Mouse (Mus musculus) cerebellum, postnatal 14 days (tissue): ENCODE results near the gene Tuft1.
A peak's percentile ranks its signal among the peaks of the same experiment; 100 is the strongest.

ENCODE experiments used
- DNase-seq, 2 experiments: peaks; one replicate each; pipeline ENCODE4 v3.0.0; 2021; ENCODE audit warnings: mixed read lengths in 2 of 2

Gene Tuft1

DNA sequence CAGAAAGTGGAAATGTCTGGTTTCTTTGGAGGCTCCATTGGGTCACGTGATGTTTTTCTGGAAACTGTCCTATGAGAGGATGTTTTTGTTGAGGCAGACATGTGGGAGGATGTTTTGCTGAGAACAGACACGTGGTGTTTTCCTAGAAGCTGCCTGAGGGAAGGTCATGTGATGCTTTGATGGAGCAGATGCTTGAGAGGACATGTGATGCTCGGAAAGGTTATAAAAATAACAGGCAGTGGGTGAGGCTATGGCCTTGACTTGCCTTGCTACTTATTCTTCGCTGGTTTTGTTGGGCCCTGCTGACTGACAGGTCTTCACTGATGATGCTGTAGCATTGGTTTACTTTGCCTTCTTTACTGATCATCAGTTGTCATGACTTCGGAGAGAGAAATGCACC, 67.6 kb downstream of the Tuft1 start:
- no peak for DNase-seq

DNA sequence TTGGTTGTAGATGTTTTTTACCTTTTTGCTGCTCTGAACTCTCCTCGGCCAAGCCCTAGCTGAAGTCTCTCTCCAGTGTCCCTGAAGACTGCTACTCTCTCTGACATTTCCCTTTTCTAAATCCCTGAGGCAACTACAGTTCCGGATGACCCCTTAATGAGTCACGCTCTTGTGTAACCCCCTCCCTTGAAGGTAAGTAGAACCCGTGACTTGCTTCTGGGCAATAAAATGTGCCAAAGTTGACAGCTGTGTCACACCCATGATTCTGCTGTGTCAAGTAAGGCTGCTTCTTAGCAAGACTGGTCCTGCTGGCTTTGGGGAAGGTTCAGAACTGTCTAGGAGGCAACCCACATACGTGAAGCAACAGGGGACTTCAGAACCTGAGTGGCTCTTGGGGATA, 70.7 kb downstream of the Tuft1 start:
- no peak for DNase-seq

DNA sequence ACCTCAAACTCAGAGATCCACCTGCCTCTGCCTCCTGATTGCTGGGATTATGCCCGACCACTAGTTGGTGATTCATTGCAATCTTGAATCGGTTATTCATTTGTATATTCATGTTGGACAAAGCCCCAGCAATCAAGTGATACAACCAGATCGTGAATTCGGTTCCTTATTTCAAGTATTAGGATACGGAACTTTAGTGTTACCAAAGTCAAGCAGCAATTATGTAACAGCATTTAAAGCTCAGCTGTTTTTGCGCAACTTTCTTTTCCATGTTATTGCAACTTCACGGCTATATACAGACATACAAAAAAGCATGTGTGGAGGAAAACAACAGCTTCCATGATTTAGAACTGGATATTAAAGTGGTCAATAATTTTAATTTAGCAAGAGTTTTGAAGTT, 75.7 kb downstream of the Tuft1 start:
- no peak for DNase-seq

DNA sequence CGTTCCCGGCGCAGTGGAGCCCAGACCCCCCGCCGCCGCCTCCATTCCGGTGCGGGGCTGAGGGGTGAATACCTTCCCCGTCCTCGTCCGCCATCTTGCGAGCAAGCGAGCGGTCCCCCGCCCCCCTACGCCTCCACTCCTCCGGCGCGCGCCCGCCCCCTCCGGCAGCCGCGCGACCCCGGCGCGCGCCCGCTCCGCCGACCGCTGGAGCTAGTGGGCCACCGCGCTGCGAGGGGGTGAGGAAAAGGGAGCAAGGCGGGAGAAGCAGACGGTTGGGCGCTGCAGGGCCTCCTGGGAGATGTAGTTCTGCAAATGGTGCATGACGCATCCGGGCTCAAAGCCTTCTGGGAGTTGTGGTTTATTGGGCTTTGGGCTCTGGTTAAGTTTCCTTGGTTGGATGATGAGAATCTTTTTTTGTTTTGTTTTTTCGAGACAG, 76.2 kb downstream of the Tuft1 start, which contains the start of gene Snx27:
Gene Snx27, minus strand, starts transcription at position 261 of the 436 bp plus-strand sequence.
- peak; percentile 93 to 95 for DNase-seq

DNA sequence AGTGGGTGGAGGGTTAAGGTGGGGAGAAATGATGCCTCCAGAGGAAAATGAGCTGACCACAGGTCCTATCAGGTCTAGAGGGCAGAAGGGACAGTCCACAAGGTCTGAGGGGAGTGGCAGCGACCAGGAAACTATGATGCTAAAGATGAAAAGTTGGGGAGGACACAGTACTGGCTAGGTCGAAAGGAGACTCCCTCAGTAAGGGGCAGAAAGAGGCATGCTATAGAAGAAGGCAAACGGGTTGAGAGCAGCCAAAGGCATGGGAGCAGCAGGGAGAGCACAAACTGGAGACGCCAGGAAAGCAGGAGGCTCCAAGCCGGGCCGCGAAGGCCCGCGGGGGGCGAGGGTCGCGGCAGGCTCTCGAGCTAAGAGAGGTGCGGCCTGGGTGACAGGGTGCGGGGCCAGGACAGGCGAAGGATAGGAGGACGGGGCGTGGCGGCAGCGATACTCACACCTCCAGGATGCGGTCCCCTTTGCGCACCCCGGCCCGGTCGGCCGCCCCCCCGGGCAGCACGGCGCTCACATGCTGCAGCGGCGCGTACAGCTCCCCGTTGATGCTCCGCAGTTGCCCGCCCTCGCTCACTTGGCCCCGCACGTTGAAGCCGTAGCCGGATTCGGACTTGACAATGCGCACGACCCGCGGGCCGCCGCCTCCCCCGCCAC, 76.7 kb downstream of the Tuft1 start:
- DNase-seq = no peak

DNA sequence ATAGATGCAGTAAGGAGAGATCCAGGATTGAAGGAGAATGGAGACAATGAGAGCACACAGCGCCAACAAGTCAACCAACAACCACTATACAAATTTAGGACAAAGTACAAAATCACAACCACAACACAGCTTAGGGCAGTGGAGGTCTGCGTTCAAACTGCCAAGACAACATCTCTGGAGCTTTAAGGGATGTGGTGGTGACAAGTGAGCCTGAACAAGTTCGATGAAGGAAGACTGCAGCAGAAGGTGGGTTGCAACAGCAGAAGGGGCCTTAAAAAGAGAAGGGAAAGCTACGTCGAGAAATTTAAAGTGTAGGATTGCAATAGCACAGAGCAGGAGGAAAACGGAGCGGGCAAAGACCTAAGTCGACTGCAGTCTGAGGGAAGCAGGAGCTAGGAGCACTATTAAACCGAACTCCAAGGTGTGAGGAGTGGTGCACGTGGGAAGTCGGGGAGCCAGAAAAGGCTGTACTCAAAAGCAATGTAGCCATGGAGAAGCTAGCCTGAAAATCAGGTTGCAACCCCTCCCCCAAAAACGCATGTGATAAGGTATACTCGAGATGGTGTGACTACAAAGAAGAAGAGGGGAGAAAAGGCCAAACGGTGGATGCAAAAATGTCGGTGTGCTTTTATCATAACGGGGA, 77.4 kb downstream of the Tuft1 start:
- peak; percentile 29 to 32 for DNase-seq

GRCm38 (mm10) chr3:94574506-94574905, 84.2 kb downstream of the Tuft1 start:
- no peak for DNase-seq

DNA sequence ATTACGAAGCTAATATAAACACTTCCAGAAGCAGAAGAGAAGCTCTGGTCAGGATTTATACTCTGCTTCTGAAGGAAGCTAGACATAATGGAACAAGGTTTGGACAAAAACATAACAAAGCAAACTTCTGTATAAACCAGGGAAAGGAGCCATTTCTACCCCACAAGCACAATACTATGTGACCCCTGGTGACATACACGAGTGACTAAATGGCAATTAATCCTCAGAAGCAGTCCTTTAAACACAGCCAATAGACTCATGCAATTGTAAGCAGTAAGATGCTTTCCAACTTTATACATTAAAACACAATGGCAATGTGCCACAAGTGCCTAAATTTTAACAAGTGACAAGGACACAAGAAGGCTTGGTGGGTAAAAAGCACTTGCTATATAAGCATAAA, 91.4 kb downstream of the Tuft1 start:
- no peak for DNase-seq

DNA sequence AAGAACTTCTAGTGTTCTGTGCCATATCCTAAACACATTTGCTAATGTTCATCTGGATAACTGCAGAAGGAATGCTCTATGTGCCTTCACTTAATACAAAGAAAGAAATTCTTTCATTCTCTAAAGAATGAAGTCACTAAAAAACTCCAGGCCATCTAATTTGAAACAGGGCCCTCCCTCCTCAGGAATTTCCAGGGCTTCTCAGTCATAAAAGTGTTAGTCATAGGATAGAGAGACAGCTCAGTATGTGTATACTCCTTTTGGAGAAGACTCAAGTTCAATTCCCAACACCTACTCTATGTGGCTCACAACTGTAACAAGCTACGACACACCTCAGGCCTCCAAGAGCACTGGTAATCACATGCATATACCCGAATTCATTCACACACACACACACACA, 93.1 kb downstream of the Tuft1 start:
- no peak for DNase-seq

- DNase-seq = no peak
Observed at GRCm38 (mm10) chr3:94565127-94565526, 93.5 kb downstream of the Tuft1 start.

GRCm38 (mm10) chr3:94564356-94565010, 94.2 kb downstream of the Tuft1 start:
- DNase-seq = no peak

DNA sequence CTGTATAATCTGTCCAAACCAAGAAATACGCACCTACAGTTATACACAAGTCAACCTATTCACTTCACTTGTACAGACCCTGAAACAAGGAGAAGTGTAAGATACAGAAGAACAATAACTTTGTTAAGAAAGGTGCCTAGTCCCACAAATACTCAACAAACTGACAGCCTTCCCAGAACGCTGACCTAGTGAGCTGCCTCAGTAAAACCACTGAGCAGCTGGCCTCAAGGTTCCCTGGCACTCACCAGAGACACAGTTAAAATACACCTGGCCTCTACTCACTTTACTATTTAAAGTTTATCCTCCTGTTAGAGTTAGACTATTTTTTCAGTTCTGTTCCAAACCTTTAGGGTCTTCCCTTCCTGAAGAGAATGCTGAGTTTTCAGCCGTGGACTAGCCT, 95.5 kb downstream of the Tuft1 start:
- no peak for DNase-seq
